Mouse (Mus musculus): ENCODE data around the gene Thrap3. TPM values are rescaled to one million over a fixed set of nuclear protein-coding genes. Genes with fewer than 3 reads are reported as not detected.

Thrap3 gene
- polyA plus RNA-seq, 1 experiment from 2014 or later = 263 TPM

DNA sequence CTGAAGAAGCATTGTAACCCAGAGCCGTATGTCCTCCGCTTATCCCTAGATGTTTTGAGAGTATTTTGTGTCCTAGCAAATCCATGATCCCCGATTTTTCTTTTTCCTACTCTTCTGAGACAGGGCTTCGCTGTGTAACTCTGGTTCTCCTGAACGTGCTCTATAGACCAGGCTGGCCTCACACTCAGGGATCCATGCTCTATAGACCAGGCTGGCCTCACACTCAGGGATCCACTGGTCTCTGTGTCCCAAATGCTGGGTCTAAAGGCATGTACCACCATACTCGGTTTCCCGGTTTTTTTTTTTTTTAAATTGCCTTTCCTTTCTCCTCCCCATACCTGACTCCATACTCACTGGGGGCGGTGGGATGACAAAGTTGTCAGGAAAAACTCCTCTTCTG lies 41.6 kb downstream of the Thrap3 start:
- no peaks in the 10 kb centered on the region for H3K9me3 ChIP-seq (ENCODE audit: control insufficient read depth, low read length)
- H3K27me3 ChIP-seq (ENCODE audit: control insufficient read depth, insufficient read depth, low read length) = no peaks in the 10 kb centered on the region
- H3K4me3 ChIP-seq (ENCODE audit: low read depth, low read length) = no peak overlapping the region
- H3K36me3 ChIP-seq (ENCODE audit: control insufficient read depth, insufficient read depth, low read length) = peaks cover under 1% of the 10 kb centered on the region; the same call in 1 of the 2 replicates
- H3K4me1 ChIP-seq (replicated peaks; ENCODE audit: control insufficient read depth, insufficient read depth, low read length) = peaks cover 7% of the 10 kb centered on the region; the same call in 1 of the 2 replicates
- no peak overlapping the region for H3K4me2 ChIP-seq (ENCODE audit: low read depth, low read length, severe bottlenecking)
- no peak overlapping the region for H3K27ac ChIP-seq (ENCODE audit: low read depth, low read length)
- no peak for DNase-seq (ENCODE audit: low spot score)
- 87% methylated on average over 8 of the region's 8 CpGs for WGBS
- no peak for ATAC-seq (replicated peaks; ENCODE audit: low FRiP score)
- H3K9ac ChIP-seq (ENCODE audit: low read length) = no peak overlapping the region

- ATAC-seq (replicated peaks; ENCODE audit: low FRiP score) (no peak), DNase-seq (ENCODE audit: low spot score) (peak; percentile 45)
- H3K27ac ChIP-seq (ENCODE audit: low read depth, low read length) = no peak overlapping the region
- no peaks in the 10 kb centered on the region for H3K27me3 ChIP-seq (ENCODE audit: control insufficient read depth, insufficient read depth, low read length)
- no peaks in the 10 kb centered on the region for H3K36me3 ChIP-seq (ENCODE audit: control insufficient read depth, insufficient read depth, low read length)
- H3K4me2 ChIP-seq (ENCODE audit: low read depth, low read length, severe bottlenecking) = no peak overlapping the region
- peaks cover 7% of the 10 kb centered on the region; the same call in 1 of the 2 replicates for H3K4me1 ChIP-seq (replicated peaks; ENCODE audit: control insufficient read depth, insufficient read depth, low read length)
- no peak overlapping the region for H3K4me3 ChIP-seq (ENCODE audit: low read depth, low read length)
- H3K9ac ChIP-seq (ENCODE audit: low read length) = no peak overlapping the region
- no peaks in the 10 kb centered on the region for H3K9me3 ChIP-seq (ENCODE audit: control insufficient read depth, low read length)
- 81% methylated on average over 8 of the region's 8 CpGs for WGBS
These were observed 43.1 kb downstream of the Thrap3 start for GRCm38 (mm10) chr4:126159455-126159854.

- no peak for ATAC-seq (replicated peaks; ENCODE audit: low FRiP score)
- peak; percentile 30 for DNase-seq (ENCODE audit: low spot score)
- 83% methylated on average over 6 of the region's 6 CpGs for WGBS
These were observed 45.0 kb downstream of the Thrap3 start for GRCm38 (mm10) chr4:126157562-126157961.

GRCm38 (mm10) chr4:126156617-126157016 lies 45.9 kb downstream of the Thrap3 start:
- Histone ChIP-seq H3K4me1 (replicated peaks; ENCODE audit: control insufficient read depth, insufficient read depth, low read length) (no peaks in the 10 kb centered on the region), H3K9ac (ENCODE audit: low read length) (no peak overlapping the region), H3K4me3 (ENCODE audit: low read depth, low read length) (no peak overlapping the region), H3K27ac (ENCODE audit: low read depth, low read length) (no peak overlapping the region), H3K4me2 (ENCODE audit: low read depth, low read length, severe bottlenecking) (no peak overlapping the region), H3K36me3 (ENCODE audit: control insufficient read depth, insufficient read depth, low read length) (no peaks in the 10 kb centered on the region), H3K27me3 (ENCODE audit: control insufficient read depth, insufficient read depth, low read length) (no peaks in the 10 kb centered on the region), H3K9me3 (ENCODE audit: control insufficient read depth, low read length) (no peaks in the 10 kb centered on the region)
- no peak for ATAC-seq (replicated peaks; ENCODE audit: low FRiP score)
- 62% methylated on average over 5 of the region's 5 CpGs for WGBS
- DNase-seq (ENCODE audit: low spot score) = peak; percentile 60

More at GRCm38 (mm10) chr4:126157562-126157961, 45.0 kb downstream of the Thrap3 start:
- H3K27me3 ChIP-seq (ENCODE audit: control insufficient read depth, insufficient read depth, low read length) = no peaks in the 10 kb centered on the region
- no peaks in the 10 kb centered on the region for H3K36me3 ChIP-seq (ENCODE audit: control insufficient read depth, insufficient read depth, low read length)
- H3K9ac ChIP-seq (ENCODE audit: low read length) = no peak overlapping the region
- no peaks in the 10 kb centered on the region for H3K9me3 ChIP-seq (ENCODE audit: control insufficient read depth, low read length)
- 0 out of 2 replicates have a peak, but pooled peaks cover 2% of the 10 kb centered on the region for H3K4me1 ChIP-seq (replicated peaks; ENCODE audit: control insufficient read depth, insufficient read depth, low read length)
- H3K4me3 ChIP-seq (ENCODE audit: low read depth, low read length) = no peak overlapping the region
- H3K27ac ChIP-seq (ENCODE audit: low read depth, low read length) = no peak overlapping the region
- no peak overlapping the region for H3K4me2 ChIP-seq (ENCODE audit: low read depth, low read length, severe bottlenecking)

DNA sequence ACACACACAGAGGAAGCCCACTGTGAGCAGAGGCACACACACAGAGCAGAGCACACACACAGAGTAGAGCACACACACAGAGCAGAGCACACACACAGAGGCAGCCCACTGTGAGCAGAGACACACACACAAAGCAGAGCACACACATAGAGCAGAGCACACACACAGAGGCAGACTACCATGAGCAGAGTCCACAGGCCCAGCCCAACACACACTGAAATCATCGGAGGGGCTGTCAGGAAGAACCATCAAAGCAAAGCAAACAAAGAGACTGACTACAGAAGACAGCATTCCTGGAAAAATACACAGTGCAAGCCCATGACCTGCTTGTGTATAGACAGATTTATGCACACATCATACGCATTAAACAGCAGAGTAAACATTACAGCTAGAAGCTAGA lies 46.7 kb downstream of the Thrap3 start:
- no peak overlapping the region for H3K4me3 ChIP-seq (ENCODE audit: low read depth, low read length)
- H3K9ac ChIP-seq (ENCODE audit: low read length) = no peak overlapping the region
- H3K27ac ChIP-seq (ENCODE audit: low read depth, low read length) = no peak overlapping the region
- H3K36me3 ChIP-seq (ENCODE audit: control insufficient read depth, insufficient read depth, low read length) = no peaks in the 10 kb centered on the region
- H3K4me1 ChIP-seq (replicated peaks; ENCODE audit: control insufficient read depth, insufficient read depth, low read length) = no peaks in the 10 kb centered on the region
- H3K9me3 ChIP-seq (ENCODE audit: control insufficient read depth, low read length) = no peaks in the 10 kb centered on the region
- DNase-seq (ENCODE audit: low spot score) = peak; percentile 45
- WGBS = 77% methylated on average over 2 of the region's 2 CpGs
- no peaks in the 10 kb centered on the region; the same call in 1 of the 2 replicates for H3K27me3 ChIP-seq (ENCODE audit: control insufficient read depth, insufficient read depth, low read length)
- no peak for ATAC-seq (replicated peaks; ENCODE audit: low FRiP score)
- no peak overlapping the region for H3K4me2 ChIP-seq (ENCODE audit: low read depth, low read length, severe bottlenecking)

- DNase-seq (ENCODE audit: low spot score) = peak; percentile 37
- WGBS = 73% methylated on average over 4 of the region's 4 CpGs
- H3K9ac ChIP-seq (ENCODE audit: low read length) = no peak overlapping the region
These were observed 47.4 kb downstream of the Thrap3 start for GRCm38 (mm10) chr4:126155183-126155582.

GRCm38 (mm10) chr4:126152864-126153263 lies 49.7 kb downstream of the Thrap3 start:
- no peaks in the 10 kb centered on the region for H3K36me3 ChIP-seq (ENCODE audit: control insufficient read depth, insufficient read depth, low read length)
- 59% methylated on average over 14 of the region's 14 CpGs for WGBS
- H3K27ac ChIP-seq (ENCODE audit: low read depth, low read length) = no peak overlapping the region
- DNase-seq (ENCODE audit: low spot score) (peak; percentile 48), ATAC-seq (replicated peaks; ENCODE audit: low FRiP score) (no peak)
- H3K4me2 ChIP-seq (ENCODE audit: low read depth, low read length, severe bottlenecking) = no peak overlapping the region
- peaks cover 24% of the 10 kb centered on the region for H3K27me3 ChIP-seq (ENCODE audit: control insufficient read depth, insufficient read depth, low read length)
- H3K4me1 ChIP-seq (replicated peaks; ENCODE audit: control insufficient read depth, insufficient read depth, low read length) = peaks cover 2% of the 10 kb centered on the region; the same call in 1 of the 2 replicates
- H3K4me3 ChIP-seq (ENCODE audit: low read depth, low read length) = no peak overlapping the region
- no peaks in the 10 kb centered on the region for H3K9me3 ChIP-seq (ENCODE audit: control insufficient read depth, low read length)
- H3K9ac ChIP-seq (ENCODE audit: low read length) = no peak overlapping the region

More at GRCm38 (mm10) chr4:126155183-126155582, 47.4 kb downstream of the Thrap3 start:
- Histone ChIP-seq H3K4me2 (ENCODE audit: low read depth, low read length, severe bottlenecking) (no peak overlapping the region), H3K4me3 (ENCODE audit: low read depth, low read length) (no peak overlapping the region), H3K36me3 (ENCODE audit: control insufficient read depth, insufficient read depth, low read length) (no peaks in the 10 kb centered on the region), H3K9me3 (ENCODE audit: control insufficient read depth, low read length) (no peaks in the 10 kb centered on the region), H3K27ac (ENCODE audit: low read depth, low read length) (no peak overlapping the region), H3K4me1 (replicated peaks; ENCODE audit: control insufficient read depth, insufficient read depth, low read length) (no peaks in the 10 kb centered on the region), H3K27me3 (ENCODE audit: control insufficient read depth, insufficient read depth, low read length) (peaks cover 2% of the 10 kb centered on the region)
- ATAC-seq (replicated peaks; ENCODE audit: low FRiP score) = no peak

DNA sequence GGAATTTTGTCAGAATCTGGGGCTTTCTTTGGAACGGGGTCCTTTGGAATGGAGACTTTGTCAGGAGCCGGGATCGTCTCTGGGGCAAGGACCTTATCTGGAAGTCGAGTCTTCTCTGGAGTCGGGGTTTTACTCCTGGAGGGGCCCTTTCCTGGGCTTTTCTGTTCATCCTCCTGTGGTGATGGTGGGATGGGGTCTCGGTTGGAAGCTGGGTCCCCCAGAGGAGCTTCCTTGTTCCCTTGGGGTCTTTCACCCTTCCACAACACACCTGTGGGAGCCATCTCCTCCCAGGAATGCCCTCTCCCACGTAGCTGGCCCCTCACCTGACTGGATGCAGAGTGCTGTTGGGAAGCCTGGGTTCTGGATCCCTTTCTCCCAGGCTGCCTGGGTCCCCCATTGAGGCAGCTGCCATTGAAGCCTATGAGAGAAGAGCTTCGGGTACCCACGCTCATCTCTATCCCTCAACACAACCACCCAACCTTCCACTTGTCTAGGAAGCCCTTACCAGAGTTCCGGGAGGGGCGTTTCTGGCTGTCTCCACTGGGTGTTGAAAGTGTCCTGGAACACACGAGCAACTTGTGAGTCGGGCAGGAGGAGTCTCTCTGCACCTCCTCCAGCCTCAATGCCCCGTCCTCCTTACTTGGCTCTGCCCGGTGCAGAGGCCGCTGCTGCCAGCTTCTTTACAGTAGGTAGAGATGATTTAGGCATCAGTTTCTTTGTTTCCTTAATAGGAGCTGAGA lies 50.7 kb downstream of the Thrap3 start:
- no peak overlapping the region for H3K27ac ChIP-seq (ENCODE audit: low read depth, low read length)
- no peak overlapping the region for H3K9ac ChIP-seq (ENCODE audit: low read length)
- no peak overlapping the region for H3K4me2 ChIP-seq (ENCODE audit: low read depth, low read length, severe bottlenecking)
- no peak overlapping the region for H3K4me3 ChIP-seq (ENCODE audit: low read depth, low read length)
- DNase-seq (ENCODE audit: low spot score) = peak; percentile 45
- peaks cover 7% of the 10 kb centered on the region for H3K4me1 ChIP-seq (replicated peaks; ENCODE audit: control insufficient read depth, insufficient read depth, low read length)
- WGBS = 84% methylated on average over 16 of the region's 16 CpGs
- no peaks in the 10 kb centered on the region for H3K9me3 ChIP-seq (ENCODE audit: control insufficient read depth, low read length)
- ATAC-seq (replicated peaks; ENCODE audit: low FRiP score) = no peak
- no peaks in the 10 kb centered on the region for H3K36me3 ChIP-seq (ENCODE audit: control insufficient read depth, insufficient read depth, low read length)
- peaks cover 28% of the 10 kb centered on the region for H3K27me3 ChIP-seq (ENCODE audit: control insufficient read depth, insufficient read depth, low read length)

GRCm38 (mm10) chr4:126150949-126151320 lies 51.6 kb downstream of the Thrap3 start:
- H3K36me3 ChIP-seq (ENCODE audit: control insufficient read depth, insufficient read depth, low read length) = no peaks in the 10 kb centered on the region
- no peak overlapping the region for H3K9ac ChIP-seq (ENCODE audit: low read length)
- DNase-seq (ENCODE audit: low spot score) = peak; percentile 49
- peaks cover 7% of the 10 kb centered on the region for H3K4me1 ChIP-seq (replicated peaks; ENCODE audit: control insufficient read depth, insufficient read depth, low read length)
- ATAC-seq (replicated peaks; ENCODE audit: low FRiP score) = no peak
- 74% methylated on average over 6 of the region's 6 CpGs for WGBS
- 0 out of 2 replicates have a peak overlapping the region, but pooled peaks have one; percentile 18 for H3K4me2 ChIP-seq (ENCODE audit: low read depth, low read length, severe bottlenecking)
- no peaks in the 10 kb centered on the region for H3K9me3 ChIP-seq (ENCODE audit: control insufficient read depth, low read length)
- no peak overlapping the region for H3K27ac ChIP-seq (ENCODE audit: low read depth, low read length)
- no peak overlapping the region for H3K4me3 ChIP-seq (ENCODE audit: low read depth, low read length)
- H3K27me3 ChIP-seq (ENCODE audit: control insufficient read depth, insufficient read depth, low read length) = peaks cover 28% of the 10 kb centered on the region

Measured in forebrain, embryonic 11.5 days (tissue).